Mouse (Mus musculus) hindbrain, embryonic 16.5 days (tissue): ENCODE results near the gene Gpr12. TPM values are rescaled to one million over a fixed set of nuclear protein-coding genes. Genes with fewer than 3 reads are reported as not detected.
"Not testable (repeated sequence)": the region's sequence is repeated elsewhere in the genome, so short reads cannot be mapped to it uniquely, and the experiment has no call there.

Experiments
- ATAC-seq: fragments of 200-750 bp; cut with Nextera tagmentation; 2 replicates; pipeline ENCODE4 v1.8.0; 2017; ENCODE audit warnings: moderate TSS enrichment, moderate library complexity
- H3K27ac ChIP-seq: fragments of 300-500 bp; sonication (generic); 2 replicates; pipeline ENCODE4 v1.5.1; 2014; ENCODE audit warnings: low read depth, mild to moderate bottlenecking, control low read depth, low read length, moderate library complexity
- H3K27me3 ChIP-seq: fragments of 300-500 bp; sonication (generic); replicated peaks from 2 replicates; pipeline ENCODE4 v1.6.1; 2014; ENCODE audit warnings: low read length; ENCODE audit not compliant: control insufficient read depth, insufficient read depth
- H3K36me3 ChIP-seq: fragments of 300-500 bp; sonication (generic); 2 replicates; pipeline ENCODE4 v1.6.1; 2014; ENCODE audit warnings: mild to moderate bottlenecking, low read length, moderate library complexity, mixed read lengths; ENCODE audit not compliant: control insufficient read depth, insufficient read depth
- H3K4me1 ChIP-seq: fragments of 300-500 bp; sonication (generic); 2 replicates; pipeline ENCODE4 v1.6.1; 2014; ENCODE audit warnings: low read depth, low read length; ENCODE audit not compliant: control insufficient read depth, insufficient read depth
- H3K4me2 ChIP-seq: fragments of 300-500 bp; sonication (generic); 2 replicates; pipeline ENCODE4 v1.6.1; 2014; ENCODE audit warnings: mild to moderate bottlenecking, low read length, control low read depth, moderate library complexity
- H3K4me3 ChIP-seq: fragments of 300-500 bp; sonication (generic); 2 replicates; pipeline ENCODE4 v1.5.1; 2014; ENCODE audit warnings: mild to moderate bottlenecking, low read length, control low read depth, moderate library complexity
- H3K9ac ChIP-seq: fragments of 300-500 bp; sonication (generic); 2 replicates; pipeline ENCODE4 v1.6.1; 2014; ENCODE audit warnings: low read depth, mild to moderate bottlenecking, control low read depth, low read length, moderate library complexity
- H3K9me3 ChIP-seq: fragments of 300-500 bp; sonication (generic); 2 replicates; pipeline ENCODE4 v1.6.1; 2014; ENCODE audit warnings: mild to moderate bottlenecking, low read length, moderate library complexity; ENCODE audit not compliant: control insufficient read depth
- WGBS: fragments of 180-500 bp; shearing (Covaris S2); extraction: QIAGEN DNeasy Blood & Tissue Kit; methylation state at CpG from one replicate; pipeline ENCODE4 v1.1.7; 2014; 5-methylcytosine and 5-hydroxymethylcytosine counted together
- polyA plus RNA-seq: library from polyadenylated mRNA; unstranded; fragments of >200 nt; fragmentation: Nextera tagmentation; extraction: Ambion mirVana; gene quantifications from 2 replicates; pipeline ENCODE4 v1.2.1, GENCODE M21; 2015

The Gpr12 gene
- polyA plus RNA-seq, 1 experiment from 2014 or later = 29.8 TPM

GRCm38 (mm10) chr5:146570179-146570578 is 14.9 kb downstream of the Gpr12 start:
- WGBS = 88% methylated on average over 6 of the region's 6 CpGs
- not testable (repeated sequence) for H3K4me1 ChIP-seq, H3K4me2 ChIP-seq, H3K27ac ChIP-seq, H3K9ac ChIP-seq, ATAC-seq, H3K27me3 ChIP-seq, H3K9me3 ChIP-seq, H3K36me3 ChIP-seq, H3K4me3 ChIP-seq

- no peaks in the 10 kb centered on the region for H3K27me3 ChIP-seq
- no peak overlapping the region for H3K27ac ChIP-seq
- H3K4me1 ChIP-seq = no peaks in the 10 kb centered on the region
- no peaks in the 10 kb centered on the region for H3K36me3 ChIP-seq
- no peak overlapping the region for H3K4me3 ChIP-seq
- no peaks in the 10 kb centered on the region for H3K9me3 ChIP-seq
- no peak for ATAC-seq
- H3K4me2 ChIP-seq = no peak overlapping the region
- WGBS = 68% methylated on average over 4 of the region's 4 CpGs
- no peak overlapping the region for H3K9ac ChIP-seq
Measured at GRCm38 (mm10) chr5:146567054-146567453, 18.0 kb downstream of the Gpr12 start.

- no peaks in the 10 kb centered on the region for H3K4me1 ChIP-seq
- no peaks in the 10 kb centered on the region for H3K27me3 ChIP-seq
- no peak for ATAC-seq
- no peak overlapping the region for H3K27ac ChIP-seq
- H3K4me2 ChIP-seq = no peak overlapping the region
- H3K9me3 ChIP-seq = no peaks in the 10 kb centered on the region
- 74% methylated on average over 1 of the region's 1 CpGs for WGBS
- no peaks in the 10 kb centered on the region for H3K36me3 ChIP-seq
- H3K9ac ChIP-seq = no peak overlapping the region
- H3K4me3 ChIP-seq = no peak overlapping the region
Measured at GRCm38 (mm10) chr5:146564259-146564658, 20.8 kb downstream of the Gpr12 start.

- H3K9ac ChIP-seq, ATAC-seq, H3K4me3 ChIP-seq, H3K27ac ChIP-seq, H3K27me3 ChIP-seq, H3K36me3 ChIP-seq, H3K4me2 ChIP-seq, H3K9me3 ChIP-seq, H3K4me1 ChIP-seq: not testable (repeated sequence)
- WGBS = no CpG with 5 or more reads among the region's 3 CpGs
Measured at GRCm38 (mm10) chr5:146555836-146556235, 29.2 kb downstream of the Gpr12 start, which contains the start of gene Gm3415. TSS of gene Gm3415 (plus strand) at chr5:146556136.

- H3K4me2 ChIP-seq, H3K27ac ChIP-seq, H3K4me1 ChIP-seq, H3K4me3 ChIP-seq, H3K9ac ChIP-seq, H3K27me3 ChIP-seq, ATAC-seq, H3K9me3 ChIP-seq, H3K36me3 ChIP-seq: not testable (repeated sequence)
- WGBS = 91% methylated on average over 3 of the region's 3 CpGs
Measured at GRCm38 (mm10) chr5:146537347-146537746, 47.7 kb downstream of the Gpr12 start, which contains the start of gene Gm3409. TSS of gene Gm3409 (plus strand) at chr5:146537647.

Other genes starting within 250 kb of the Gpr12 start
- gene Wasf3, start 200.3 kb downstream of the Gpr12 start, polyA plus RNA-seq = 19.3 and 23.4 TPM in 2 replicates
- gene Gm6408, start 103.3 kb downstream of the Gpr12 start, polyA plus RNA-seq = not detected in 2 replicates
- not detected in 2 replicates for gene Gm6370, start 93.9 kb downstream of the Gpr12 start, polyA plus RNA-seq
- not detected in 2 replicates for gene 4930449I24Rik, start 82.8 kb downstream of the Gpr12 start, polyA plus RNA-seq
- gene Gm3402, start 71.1 kb downstream of the Gpr12 start, polyA plus RNA-seq = not detected in 2 replicates
- gene Gm3404, start 59.4 kb downstream of the Gpr12 start, polyA plus RNA-seq = not detected in 2 replicates
- gene Gm3409, start 47.6 kb downstream of the Gpr12 start, polyA plus RNA-seq = not detected in 2 replicates
- not detected in 2 replicates for gene Gm3415, start 29.1 kb downstream of the Gpr12 start, polyA plus RNA-seq
- 13.0 and 14.8 TPM in 2 replicates for gene Usp12, start 209.8 kb upstream of the Gpr12 start, polyA plus RNA-seq
- gene Rpl21, start 247.7 kb upstream of the Gpr12 start, polyA plus RNA-seq = 297 and 315 TPM in 2 replicates